Mouse (Mus musculus) sigmoid colon, adult 10 weeks (tissue): ENCODE measurements around the gene Foxq1. TPM values are rescaled to one million over a fixed set of nuclear protein-coding genes. Genes with fewer than 3 reads are reported as not detected.

Experiments
- polyA plus RNA-seq: library from polyadenylated mRNA; stranded (reverse); fragments of 350-450 nt; fragmentation: Illumina TruSeq; extraction: RNeasy Lipid Tissue Mini Kit (QIAGEN cat#74804); gene quantifications from one replicate; pipeline ENCODE4 v1.2.3, GENCODE M21; 2014; ENCODE audit warnings: low read depth, low replicate concordance

Gene Foxq1
- 5.6 TPM for polyA plus RNA-seq

DNA sequence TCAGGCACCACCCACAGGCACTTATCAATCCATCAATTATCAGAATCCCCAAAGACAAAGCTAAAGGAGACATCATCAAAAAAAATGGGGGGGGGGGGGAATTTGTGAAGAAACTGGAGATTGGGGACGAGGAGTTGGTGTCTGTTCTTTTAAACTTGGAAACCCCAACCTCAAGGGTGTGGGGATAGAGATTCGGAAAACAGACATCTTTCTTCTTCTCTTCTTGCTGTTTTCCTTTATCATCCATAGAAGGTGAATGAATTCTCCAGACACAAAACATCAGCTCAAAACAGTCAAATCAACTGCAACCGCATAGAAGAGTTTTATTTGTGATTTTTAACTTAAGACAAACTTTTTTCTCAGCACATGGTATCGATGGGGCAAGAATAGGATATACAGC lies at the start of gene Foxq1:
Gene Foxq1, plus strand, starts transcription at position 301 of the 400 bp plus-strand sequence.

DNA sequence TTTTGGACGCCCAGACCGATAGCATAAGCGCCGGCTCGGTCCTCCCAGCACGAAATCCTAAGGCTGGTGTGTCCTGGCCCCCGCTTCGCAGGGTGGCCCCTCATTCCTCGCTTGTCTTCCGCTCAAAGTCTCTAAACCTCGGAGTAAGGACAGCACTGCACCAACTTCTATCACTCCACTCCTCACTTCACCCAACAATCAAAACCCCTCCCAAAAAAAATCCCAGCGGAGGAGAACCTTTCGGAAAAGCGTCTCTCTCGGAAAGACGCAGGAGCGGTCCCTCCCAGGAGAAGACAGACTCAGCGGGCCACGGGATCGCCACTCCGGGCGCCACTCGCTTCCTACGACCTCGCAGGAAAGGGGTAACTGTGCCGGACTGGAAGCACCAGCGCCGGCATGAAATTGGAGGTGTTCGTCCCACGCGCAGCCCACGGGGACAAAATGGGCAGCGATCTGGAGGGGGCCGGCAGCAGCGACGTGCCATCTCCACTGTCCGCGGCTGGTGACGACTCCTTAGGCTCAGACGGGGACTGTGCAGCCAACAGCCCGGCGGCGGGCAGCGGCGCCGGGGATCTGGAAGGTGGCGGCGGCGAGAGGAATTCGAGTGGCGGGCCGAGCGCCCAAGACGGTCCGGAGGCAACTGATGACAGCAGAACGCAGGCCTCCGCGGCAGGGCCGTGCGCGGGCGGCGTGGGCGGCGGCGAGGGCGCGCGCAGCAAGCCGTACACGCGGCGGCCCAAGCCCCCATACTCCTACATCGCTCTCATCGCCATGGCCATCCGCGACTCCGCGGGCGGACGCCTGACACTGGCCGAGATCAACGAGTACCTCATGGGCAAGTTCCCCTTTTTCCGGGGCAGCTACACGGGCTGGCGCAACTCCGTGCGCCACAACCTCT lies 2.8 kb downstream of the Foxq1 start, which contains the start of gene A530084C06Rik:
Gene A530084C06Rik, minus strand, starts transcription at position 813 of the 898 bp plus-strand sequence.

Other genes with a start within 250 kb of the Foxq1 start
- gene A530084C06Rik, start 3.2 kb downstream of the Foxq1 start, polyA plus RNA-seq = 0.25 TPM
- 10.3 TPM for gene Foxf2, start 69.7 kb downstream of the Foxq1 start, polyA plus RNA-seq